Mouse (Mus musculus) neural tube, embryonic 11.5 days (tissue): Measurements from ENCODE around the gene Tet3. TPM values are rescaled to one million over a fixed set of nuclear protein-coding genes. Genes with fewer than 3 reads are reported as not detected.

Experiments
- ATAC-seq: fragments of 200-750 bp; cut with Nextera tagmentation; 2 replicates; pipeline ENCODE4 v1.8.0; 2017; ENCODE audit warnings: moderate number of reproducible peaks, mild to moderate bottlenecking, moderate TSS enrichment, moderate library complexity; ENCODE audit not compliant: insufficient read depth, low FRiP score, low TSS enrichment
- DNase-seq: peaks from one replicate; pipeline ENCODE4 v3.0.0-alpha.2; 2015; ENCODE audit warnings: low spot score
- H3K27ac ChIP-seq: fragments of 300-500 bp; sonication (generic); 2 replicates; pipeline ENCODE4 v1.5.1; 2014; ENCODE audit warnings: low read depth, mild to moderate bottlenecking, low read length
- H3K27me3 ChIP-seq: fragments of 300-500 bp; sonication (generic); 2 replicates; pipeline ENCODE4 v1.6.1; 2014; ENCODE audit warnings: mild to moderate bottlenecking, low read length, mixed read lengths; ENCODE audit not compliant: control insufficient read depth, insufficient read depth
- H3K36me3 ChIP-seq: fragments of 300-500 bp; sonication (generic); 2 replicates; pipeline ENCODE4 v1.6.1; 2014; ENCODE audit warnings: mild to moderate bottlenecking, low read length, moderate library complexity, mixed read lengths; ENCODE audit not compliant: control insufficient read depth, insufficient read depth
- H3K4me1 ChIP-seq: fragments of 300-500 bp; sonication (generic); 2 replicates; pipeline ENCODE4 v1.6.1; 2014; ENCODE audit warnings: low read length, mixed read lengths; ENCODE audit not compliant: control insufficient read depth, insufficient read depth
- H3K4me2 ChIP-seq: fragments of 300-500 bp; sonication (generic); 2 replicates; pipeline ENCODE4 v1.6.1; 2014; ENCODE audit warnings: low read depth, mild to moderate bottlenecking, moderate library complexity
- H3K4me3 ChIP-seq: fragments of 300-500 bp; sonication (generic); 2 replicates; pipeline ENCODE4 v1.5.1; 2014; ENCODE audit warnings: low read depth, low read length
- H3K9ac ChIP-seq: fragments of 300-500 bp; sonication (generic); 2 replicates; pipeline ENCODE4 v1.6.1; 2014; ENCODE audit warnings: mild to moderate bottlenecking, low read length
- H3K9me3 ChIP-seq: fragments of 300-500 bp; sonication (generic); 2 replicates; pipeline ENCODE4 v1.6.1; 2016; ENCODE audit warnings: low read length; ENCODE audit not compliant: control insufficient read depth
- WGBS: fragments of 180-500 bp; shearing (Covaris S2); extraction: QIAGEN DNeasy Blood & Tissue Kit; methylation state at CpG from one replicate; pipeline ENCODE4 v1.1.7; 2014; 5-methylcytosine and 5-hydroxymethylcytosine counted together
- polyA plus RNA-seq: library from polyadenylated mRNA; unstranded; fragments of >200 nt; fragmentation: Nextera tagmentation; extraction: Ambion mirVana; gene quantifications from 2 replicates; pipeline ENCODE4 v1.2.1, GENCODE M21; 2014

Tet3 gene
- 47.3 and 48.8 TPM in 2 replicates for polyA plus RNA-seq

GRCm38 (mm10) chr6:83459034-83459644 is at the start of gene Tet3:
TSS of gene Tet3 (minus strand) at chr6:83459084.
- Histone ChIP-seq H3K4me1 (peaks cover 17% of the 10 kb centered on the region), H3K36me3 (no peaks in the 10 kb centered on the region), H3K27ac (no peak within 1 kb of the TSS), H3K9ac (no peak within 1 kb of the TSS), H3K27me3 (no peaks in the 10 kb centered on the region), H3K4me3 (no peak within 1 kb of the TSS), H3K9me3 (no peaks in the 10 kb centered on the region), H3K4me2 (no peak within 1 kb of the TSS)
- ATAC-seq (no peak), DNase-seq (no peak)
- WGBS: 82% methylated on average over 4 of the region's 4 CpGs

GRCm38 (mm10) chr6:83507168-83507546 is 48.3 kb upstream of the Tet3 start:
- Histone ChIP-seq H3K36me3 (no peaks in the 10 kb centered on the region), H3K4me1 (no peaks in the 10 kb centered on the region), H3K4me3 (peak overlapping the region; percentile 76), H3K9me3 (no peaks in the 10 kb centered on the region), H3K9ac (peak overlapping the region; percentile 76), H3K27me3 (no peaks in the 10 kb centered on the region), H3K27ac (no peak overlapping the region), H3K4me2 (peak overlapping the region; percentile 66)
- 37% methylated on average over 6 of the region's 6 CpGs for WGBS
- no peak for DNase-seq
- peak; percentile 17 for ATAC-seq

GRCm38 (mm10) chr6:83506258-83507167 is 47.6 kb upstream of the Tet3 start, which contains the start of gene Dguok:
TSS of gene Dguok (minus strand) at chr6:83506969.
- Histone ChIP-seq H3K4me2 (peak within 1 kb of the TSS; percentile 66), H3K4me1 (no peaks in the 10 kb centered on the region), H3K36me3 (no peaks in the 10 kb centered on the region), H3K27ac (peak within 1 kb of the TSS; percentile 78), H3K27me3 (no peaks in the 10 kb centered on the region), H3K9ac (peak within 1 kb of the TSS; percentile 76), H3K4me3 (peak within 1 kb of the TSS; percentile 76), H3K9me3 (no peaks in the 10 kb centered on the region)
- peak; percentile 96 for DNase-seq
- peak; percentile 100 for ATAC-seq
- under 1% methylated on average over 54 of the region's 54 CpGs for WGBS

- 92% methylated on average over 4 of the region's 4 CpGs for WGBS
- Histone ChIP-seq H3K4me3 (peak overlapping the region; percentile 76; the same call in 1 of the 2 replicates), H3K4me1 (no peaks in the 10 kb centered on the region), H3K9me3 (no peaks in the 10 kb centered on the region), H3K4me2 (peak overlapping the region; percentile 66), H3K36me3 (no peaks in the 10 kb centered on the region), H3K9ac (no peak overlapping the region), H3K27ac (no peak overlapping the region), H3K27me3 (no peaks in the 10 kb centered on the region)
- no peak for ATAC-seq
- no peak for DNase-seq
These were observed 46.7 kb upstream of the Tet3 start for GRCm38 (mm10) chr6:83505554-83505953.

GRCm38 (mm10) chr6:83503361-83503760 is 44.5 kb upstream of the Tet3 start:
- no peaks in the 10 kb centered on the region for H3K4me1 ChIP-seq
- ATAC-seq (no peak), DNase-seq (no peak)
- H3K9me3 ChIP-seq: no peaks in the 10 kb centered on the region
- no peak overlapping the region for H3K4me3 ChIP-seq
- no peak overlapping the region for H3K27ac ChIP-seq
- H3K9ac ChIP-seq: no peak overlapping the region; the same call in 1 of the 2 replicates
- H3K4me2 ChIP-seq: no peak overlapping the region
- H3K36me3 ChIP-seq: no peaks in the 10 kb centered on the region
- 87% methylated on average over 3 of the region's 3 CpGs for WGBS
- no peaks in the 10 kb centered on the region for H3K27me3 ChIP-seq

GRCm38 (mm10) chr6:83502656-83503055 is 43.8 kb upstream of the Tet3 start:
- H3K36me3 ChIP-seq: no peaks in the 10 kb centered on the region
- no peaks in the 10 kb centered on the region for H3K27me3 ChIP-seq
- H3K27ac ChIP-seq: no peak overlapping the region
- no peaks in the 10 kb centered on the region for H3K9me3 ChIP-seq
- DNase-seq (no peak), ATAC-seq (no peak)
- no peaks in the 10 kb centered on the region for H3K4me1 ChIP-seq
- 87% methylated on average over 3 of the region's 3 CpGs for WGBS
- no peak overlapping the region for H3K9ac ChIP-seq
- H3K4me3 ChIP-seq: no peak overlapping the region
- no peak overlapping the region for H3K4me2 ChIP-seq

- no peak for DNase-seq
- ATAC-seq: no peak
- Histone ChIP-seq H3K4me2 (no peak overlapping the region), H3K4me1 (no peaks in the 10 kb centered on the region), H3K27ac (no peak overlapping the region), H3K27me3 (no peaks in the 10 kb centered on the region), H3K4me3 (no peak overlapping the region), H3K9me3 (no peaks in the 10 kb centered on the region), H3K36me3 (no peaks in the 10 kb centered on the region; the same call in 1 of the 2 replicates), H3K9ac (no peak overlapping the region)
- 67% methylated on average over 9 of the region's 9 CpGs for WGBS
These were observed 42.8 kb upstream of the Tet3 start for GRCm38 (mm10) chr6:83501524-83502310.

GRCm38 (mm10) chr6:83500462-83500861 is 41.6 kb upstream of the Tet3 start:
- no peak for ATAC-seq
- Histone ChIP-seq H3K9ac (no peak overlapping the region), H3K9me3 (no peaks in the 10 kb centered on the region), H3K4me2 (no peak overlapping the region), H3K4me3 (no peak overlapping the region), H3K27me3 (no peaks in the 10 kb centered on the region), H3K4me1 (no peaks in the 10 kb centered on the region), H3K27ac (no peak overlapping the region), H3K36me3 (no peaks in the 10 kb centered on the region; the same call in 1 of the 2 replicates)
- no peak for DNase-seq
- WGBS: 62% methylated on average over 3 of the region's 3 CpGs
